Mouse (Mus musculus) hindbrain, postnatal 0 days (tissue): ENCODE data around the gene Gorasp2. TPM values are rescaled to one million over a fixed set of nuclear protein-coding genes. Genes with fewer than 3 reads are reported as not detected.

Experiments
- ATAC-seq: fragments of 200-750 bp; cut with Nextera tagmentation; 2 replicates; pipeline ENCODE4 v1.8.0; 2017; ENCODE audit warnings: mild to moderate bottlenecking, moderate TSS enrichment, moderate library complexity
- DNase-seq: peaks from one replicate; pipeline ENCODE4 v3.0.0-alpha.2; 2015; ENCODE audit warnings: low spot score
- H3K27ac ChIP-seq: fragments of 300-500 bp; sonication (generic); 2 replicates; pipeline ENCODE4 v1.5.1; 2014; ENCODE audit warnings: mild to moderate bottlenecking
- H3K27me3 ChIP-seq: fragments of 300-500 bp; sonication (generic); 2 replicates; pipeline ENCODE4 v1.6.1; 2014; ENCODE audit warnings: low read length, mixed read lengths; ENCODE audit not compliant: insufficient read depth
- H3K36me3 ChIP-seq: fragments of 300-500 bp; sonication (generic); 2 replicates; pipeline ENCODE4 v1.6.1; 2014; ENCODE audit warnings: low read length, mixed read lengths; ENCODE audit not compliant: insufficient read depth
- H3K4me1 ChIP-seq: fragments of 300-500 bp; sonication (generic); 2 replicates; pipeline ENCODE4 v1.6.1; 2014; ENCODE audit warnings: antibody characterized with exemption, low read length, mixed read lengths; ENCODE audit not compliant: insufficient read depth
- H3K4me2 ChIP-seq: fragments of 300-500 bp; sonication (generic); 2 replicates; pipeline ENCODE4 v1.6.1; 2014; ENCODE audit warnings: low read depth, mild to moderate bottlenecking, low read length, moderate library complexity, mixed read lengths
- H3K4me3 ChIP-seq: fragments of 300-500 bp; sonication (generic); 2 replicates; pipeline ENCODE4 v1.5.1; 2014; ENCODE audit warnings: low read length
- H3K9ac ChIP-seq: fragments of 300-500 bp; sonication (generic); replicated peaks from 2 replicates; pipeline ENCODE4 v1.6.1; 2014; ENCODE audit warnings: mild to moderate bottlenecking, low read length, moderate library complexity, mixed read lengths
- H3K9me3 ChIP-seq: fragments of 300-500 bp; sonication (generic); 2 replicates; pipeline ENCODE4 v1.6.1; 2016; ENCODE audit warnings: low read length, mixed read lengths
- CTCF ChIP-seq: IDR thresholded peaks from 2 replicates; pipeline ENCODE4 v1.5.1; 2016; ENCODE audit warnings: antibody characterized with exemption, control low read depth, low read depth
- WGBS: fragments of 180-500 bp; shearing (Covaris S2); extraction: QIAGEN DNeasy Blood & Tissue Kit; methylation state at CpG from one replicate; pipeline ENCODE4 v1.1.7; 2014; 5-methylcytosine and 5-hydroxymethylcytosine counted together
- polyA plus RNA-seq: library from polyadenylated mRNA; unstranded; fragments of >200 nt; fragmentation: Nextera tagmentation; extraction: Ambion mirVana; gene quantifications from 2 replicates; pipeline ENCODE4 v1.2.1, GENCODE M21; 2015
- total RNA-seq: library from RNA; depleted of rRNA; stranded (reverse); fragments of >200 nt; gene quantifications from 2 replicates; pipeline ENCODE4 v1.2.3, GENCODE M21; 2014; rRNA removed

Gene Gorasp2
- total RNA-seq (82.6 and 84.0 TPM in 2 replicates), polyA plus RNA-seq (136 and 144 TPM in 2 replicates)

DNA sequence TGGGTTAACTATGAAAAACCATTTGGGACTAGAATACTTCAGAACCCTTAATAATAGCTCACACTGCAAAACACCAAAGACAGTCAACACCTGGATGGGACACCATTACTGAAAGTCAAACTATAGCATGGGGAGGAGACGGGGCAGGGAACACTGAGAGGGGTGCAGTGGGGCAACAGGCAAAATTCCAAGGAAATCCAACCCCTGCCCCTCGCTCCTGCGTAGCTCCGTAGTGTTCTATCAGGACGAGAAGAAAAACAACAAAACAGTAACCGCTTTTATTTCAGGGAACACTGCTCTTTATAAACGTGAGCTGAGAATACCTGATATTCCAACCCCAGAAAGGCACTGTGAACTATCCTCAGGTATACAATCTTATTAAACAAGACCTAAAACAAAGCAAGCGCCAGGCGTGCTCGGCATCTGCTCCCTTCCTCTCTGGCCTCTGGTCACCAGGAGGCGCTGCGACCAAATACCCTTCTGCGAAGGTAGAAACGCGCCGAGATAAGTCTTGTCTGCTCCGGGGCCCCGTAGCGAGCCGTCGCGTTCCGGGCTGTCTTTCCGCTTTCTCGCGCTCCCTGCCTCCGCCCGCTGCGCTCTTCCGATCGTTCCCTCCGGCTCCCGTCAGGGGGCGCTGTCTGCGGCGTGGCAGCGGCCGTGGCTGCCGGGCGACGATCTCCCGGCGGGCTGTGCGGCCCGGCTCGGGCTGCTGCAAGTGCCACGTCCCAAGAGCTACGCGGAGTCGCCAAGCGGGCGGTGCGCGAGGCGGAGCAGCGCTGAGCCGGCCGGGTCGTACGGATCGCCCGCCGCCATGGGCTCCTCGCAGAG, at the start of gene Gorasp2:
Gene Gorasp2 (plus strand): TSS at position 690 of the 828 bp plus-strand sequence.
- peak within 1 kb of the TSS; percentile 91 for H3K4me3 ChIP-seq
- H3K9me3 ChIP-seq = no peaks in the 10 kb centered on the region
- H3K9ac ChIP-seq = peak within 1 kb of the TSS; percentile 95
- H3K4me1 ChIP-seq = 0 out of 2 replicates have a peak, but pooled peaks cover 12% of the 10 kb centered on the region
- DNase-seq (peak; percentile 98), ATAC-seq (peak; percentile 97)
- no peaks in the 10 kb centered on the region for H3K36me3 ChIP-seq
- peak; percentile 86 for TF ChIP-seq CTCF
- H3K27me3 ChIP-seq = no peaks in the 10 kb centered on the region
- WGBS = 2% methylated on average over 64 of the region's 64 CpGs
- peak within 1 kb of the TSS; percentile 92 for H3K4me2 ChIP-seq
- H3K27ac ChIP-seq = peak within 1 kb of the TSS; percentile 92

- H3K4me1 ChIP-seq = no peaks in the 10 kb centered on the region
- no peak for DNase-seq
- no peaks in the 10 kb centered on the region for H3K27me3 ChIP-seq
- ATAC-seq = no peak
- no peak overlapping the region for H3K27ac ChIP-seq
- no peak overlapping the region for H3K4me2 ChIP-seq
- WGBS = 82% methylated on average over 7 of the region's 7 CpGs
- no peaks in the 10 kb centered on the region for H3K9me3 ChIP-seq
- H3K4me3 ChIP-seq = no peak overlapping the region
- TF ChIP-seq CTCF = no peak
- no peak overlapping the region for H3K9ac ChIP-seq
- no peaks in the 10 kb centered on the region for H3K36me3 ChIP-seq
Measured at GRCm38 (mm10) chr2:70614745-70615351, 46.5 kb upstream of the Gorasp2 start.

DNA sequence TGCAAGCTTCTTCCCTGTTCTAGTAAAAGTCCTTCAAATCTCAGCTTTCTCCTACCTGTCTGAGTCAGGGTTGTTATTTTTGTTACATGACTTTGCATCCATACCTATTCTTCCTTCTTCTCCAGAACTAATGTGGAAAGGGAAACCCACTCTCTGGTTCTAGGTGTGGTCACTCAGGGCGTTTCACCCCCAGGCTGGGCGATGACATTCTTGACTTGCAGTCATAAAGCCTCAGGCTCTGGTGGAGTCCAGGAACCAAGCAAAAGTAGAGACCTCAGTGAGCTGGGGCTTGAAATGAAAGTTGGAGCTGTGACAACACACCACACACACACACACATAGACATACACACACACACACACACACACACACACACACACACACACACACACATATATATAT, 45.3 kb upstream of the Gorasp2 start:
- Histone ChIP-seq H3K27me3 (no peaks in the 10 kb centered on the region), H3K36me3 (no peaks in the 10 kb centered on the region)

GRCm38 (mm10) chr2:70616617-70617016, 44.8 kb upstream of the Gorasp2 start:
- DNase-seq = no peak
- Histone ChIP-seq H3K27me3 (no peaks in the 10 kb centered on the region), H3K36me3 (no peaks in the 10 kb centered on the region), H3K9ac (no peak overlapping the region), H3K4me3 (no peak overlapping the region), H3K4me1 (no peaks in the 10 kb centered on the region), H3K4me2 (no peak overlapping the region), H3K9me3 (no peaks in the 10 kb centered on the region), H3K27ac (no peak overlapping the region)
- no peak for ATAC-seq
- WGBS = 60% methylated on average over 3 of the region's 3 CpGs
- no peak for TF ChIP-seq CTCF

More for the DNA sequence above, 45.3 kb upstream of the Gorasp2 start:
- TF ChIP-seq CTCF = no peak
- Histone ChIP-seq H3K9ac (no peak overlapping the region), H3K4me1 (no peaks in the 10 kb centered on the region), H3K4me2 (no peak overlapping the region), H3K27ac (no peak overlapping the region), H3K4me3 (no peak overlapping the region), H3K9me3 (no peaks in the 10 kb centered on the region)
- ATAC-seq = no peak
- no peak for DNase-seq
- WGBS = 74% methylated on average over 2 of the region's 2 CpGs

GRCm38 (mm10) chr2:70619232-70619835, 42.0 kb upstream of the Gorasp2 start:
- Histone ChIP-seq H3K4me3 (no peak overlapping the region), H3K27me3 (no peaks in the 10 kb centered on the region), H3K9me3 (no peaks in the 10 kb centered on the region), H3K9ac (no peak overlapping the region), H3K4me1 (no peaks in the 10 kb centered on the region), H3K27ac (no peak overlapping the region), H3K36me3 (no peaks in the 10 kb centered on the region), H3K4me2 (no peak overlapping the region)
- DNase-seq (no peak), ATAC-seq (no peak)
- WGBS = 86% methylated on average over 6 of the region's 6 CpGs
- peak; percentile 35 for TF ChIP-seq CTCF

DNA sequence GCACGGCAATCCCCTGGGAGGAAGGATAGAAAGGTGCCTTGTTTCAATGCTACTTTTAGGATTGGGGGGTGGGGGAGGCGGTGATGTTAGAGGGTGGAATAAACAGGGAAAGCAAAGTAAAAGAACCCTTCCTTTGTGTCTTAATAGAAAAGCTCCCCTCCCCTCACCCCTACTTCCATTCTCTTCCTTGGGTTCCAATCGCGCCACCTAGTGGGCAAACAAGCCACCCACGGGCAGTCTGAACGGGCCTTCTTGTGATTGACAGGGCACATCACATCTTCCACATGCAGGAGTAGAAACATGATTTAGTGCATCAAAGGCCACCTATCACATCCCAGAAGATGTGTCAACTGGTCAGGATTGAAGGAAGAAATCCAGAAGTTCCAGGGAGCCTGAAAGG, 41.2 kb upstream of the Gorasp2 start:
- H3K4me2 ChIP-seq = no peak overlapping the region
- ATAC-seq (peak; percentile 70), DNase-seq (peak; percentile 89)
- TF ChIP-seq CTCF = peak; percentile 77
- WGBS = 15% methylated on average over 6 of the region's 6 CpGs
- no peak overlapping the region for H3K9ac ChIP-seq
- H3K36me3 ChIP-seq = no peaks in the 10 kb centered on the region
- no peaks in the 10 kb centered on the region for H3K9me3 ChIP-seq
- no peaks in the 10 kb centered on the region for H3K27me3 ChIP-seq
- H3K4me1 ChIP-seq = no peaks in the 10 kb centered on the region
- H3K27ac ChIP-seq = no peak overlapping the region
- H3K4me3 ChIP-seq = no peak overlapping the region
